Mouse (Mus musculus) spleen, postnatal 10 days (tissue): ENCODE data around the gene Ubr7.

Source experiments
- DNase-seq, 2 experiments: peaks; one replicate each; pipeline ENCODE4 v3.0.0; 2021 to 2022; ENCODE audit warnings: low spot score in 2 of 2

Ubr7 gene

GRCm38 (mm10) chr12:102757689-102758402 lies at the start of gene Ubr7, which contains the start of the genes Gm28051 and Gon7:
Ubr7 (plus strand) TSS chr12:102757967.
Gm28051 (minus strand) TSS chr12:102757765.
Gon7 (minus strand) TSS chr12:102757803.
- peak; percentile 89 to 97 for DNase-seq

GRCm38 (mm10) chr12:102708220-102708619 lies 49.5 kb upstream of the Ubr7 start:
- no peak for DNase-seq

DNA sequence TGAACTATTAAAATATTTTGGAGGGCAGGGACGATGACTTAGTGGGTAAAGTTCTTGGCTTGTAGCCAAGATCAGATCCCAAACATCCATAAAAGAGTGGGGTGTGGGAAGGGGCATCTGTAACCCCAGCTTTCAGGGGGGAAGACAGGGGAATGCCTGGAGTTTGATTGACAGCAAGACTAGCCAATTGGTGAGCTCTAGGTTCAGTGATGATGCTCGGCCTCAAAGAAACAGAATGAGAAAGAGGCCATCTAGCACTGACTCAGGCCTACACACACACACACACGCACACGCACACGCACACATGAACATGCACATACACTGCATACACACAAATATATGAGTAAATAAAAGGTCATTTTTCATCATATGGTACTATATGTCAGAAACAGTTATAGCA lies 47.9 kb upstream of the Ubr7 start:
- DNase-seq = no peak

DNA sequence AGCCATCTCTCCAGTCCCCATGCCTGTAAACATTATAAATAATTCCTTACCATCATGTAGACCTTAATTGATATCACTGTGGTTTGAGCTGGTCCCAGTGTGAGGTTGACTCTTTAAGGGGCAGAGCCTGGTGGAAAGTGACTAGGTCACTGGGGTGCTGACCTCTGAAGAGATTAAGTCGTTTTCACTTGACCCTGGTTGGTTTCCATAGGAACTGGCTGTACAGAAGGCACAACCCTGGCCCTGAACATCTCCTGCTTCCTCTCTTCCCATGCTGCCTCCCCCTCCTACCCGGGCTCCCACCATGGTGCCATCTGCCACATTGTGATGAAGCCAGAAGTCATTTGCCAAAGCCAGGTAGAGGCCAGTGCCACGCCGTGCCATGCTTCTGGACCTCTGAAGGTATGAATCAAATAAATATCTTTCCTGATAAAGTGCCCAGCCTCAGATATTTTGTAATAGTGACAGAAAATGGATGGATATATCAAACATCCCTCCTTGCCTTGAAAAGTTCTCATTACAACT lies 46.9 kb upstream of the Ubr7 start:
- DNase-seq = no peak

DNA sequence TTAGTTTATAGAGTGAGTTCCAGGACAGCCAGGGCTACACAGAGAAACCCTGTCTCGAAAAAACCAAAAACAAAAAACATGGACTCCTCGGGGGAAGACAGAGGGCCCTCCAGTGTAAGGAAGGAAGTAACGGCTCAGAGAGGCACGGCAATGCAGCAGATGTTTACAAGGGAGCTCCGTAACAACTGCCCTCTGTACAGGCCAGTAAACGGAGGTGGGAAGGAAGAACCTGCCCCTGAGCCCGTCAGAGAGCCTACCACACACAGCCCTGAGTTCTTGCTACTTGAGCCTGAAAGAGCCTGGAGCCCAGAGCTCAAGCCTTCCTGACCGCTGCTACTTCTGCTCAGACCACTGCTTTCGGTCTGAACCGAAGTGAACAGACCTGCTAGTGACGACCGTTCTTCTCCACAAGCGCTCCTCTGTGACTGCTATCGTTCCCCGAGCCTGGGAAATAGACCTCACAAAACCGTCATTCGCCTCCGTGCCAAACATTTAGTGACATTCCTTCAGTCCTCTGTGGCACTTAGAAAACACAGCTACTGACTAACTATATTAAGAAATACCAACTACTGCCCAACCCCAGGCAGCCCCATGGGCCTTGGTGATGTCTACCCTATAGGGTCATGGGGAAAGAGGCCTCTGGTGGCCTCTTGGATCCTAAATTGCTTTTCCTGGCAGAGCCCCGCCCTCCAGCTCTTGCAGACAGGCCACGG lies 44.5 kb upstream of the Ubr7 start:
- no peak for DNase-seq

DNA sequence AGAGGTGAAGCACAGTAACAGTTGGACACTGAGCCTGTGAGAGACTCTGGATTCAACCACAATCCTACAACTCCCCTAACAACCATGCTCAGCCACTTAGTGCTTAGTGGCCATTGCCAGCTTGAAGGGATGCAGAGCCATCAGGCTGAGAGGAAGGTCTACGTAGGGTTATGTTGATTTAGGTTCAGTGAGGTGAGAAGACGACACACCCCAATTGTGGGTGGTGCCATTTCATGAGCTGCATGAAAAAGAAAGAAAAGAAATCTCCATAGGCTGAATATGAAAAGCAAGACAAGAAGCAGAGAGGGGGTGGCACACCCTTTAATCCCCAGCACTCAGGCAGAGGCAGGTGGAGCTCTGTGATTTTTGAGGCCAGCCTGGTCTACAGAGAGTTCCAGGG lies 43.7 kb upstream of the Ubr7 start:
- DNase-seq = no peak

DNA sequence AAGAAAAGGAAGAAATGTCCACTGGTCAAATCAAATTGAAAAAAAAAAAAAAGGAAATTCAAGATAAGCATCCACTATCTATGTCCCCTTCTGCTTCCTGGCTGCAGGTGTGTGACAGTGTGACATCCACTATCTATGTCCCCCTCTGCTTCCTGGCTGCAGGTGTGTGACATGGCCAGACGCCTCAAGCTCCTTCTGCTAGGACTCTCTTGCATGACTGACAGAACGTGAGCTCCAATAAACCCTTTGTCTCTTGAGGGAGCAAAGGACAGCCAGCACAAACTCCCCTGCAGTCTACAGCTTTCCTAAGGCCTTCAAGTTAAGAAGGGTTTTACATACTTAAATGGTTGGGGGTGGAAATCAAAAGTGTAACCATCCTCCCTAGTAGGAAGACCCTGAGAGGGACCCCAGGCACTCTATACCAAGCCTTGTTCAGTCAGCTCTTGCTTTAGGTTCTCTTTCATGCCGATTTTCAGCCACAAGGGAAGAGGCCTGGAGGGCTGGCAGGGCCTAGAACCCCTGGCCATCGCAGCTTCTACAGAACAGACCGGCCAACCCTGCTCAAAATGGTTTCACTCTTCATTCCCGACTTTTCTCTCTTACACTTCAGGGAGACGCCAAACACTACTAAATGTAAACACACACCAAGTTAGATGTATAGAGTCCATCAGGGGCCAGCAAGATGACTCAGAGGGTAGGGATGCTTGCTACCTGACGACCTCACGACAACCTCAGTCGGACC lies 42.9 kb upstream of the Ubr7 start:
- no peak for DNase-seq

GRCm38 (mm10) chr12:102719552-102720315 lies 38.0 kb upstream of the Ubr7 start:
- peak in 1 of 2 experiments; percentile 57 for DNase-seq

- DNase-seq = no peak
Measured at GRCm38 (mm10) chr12:102722451-102722850, 35.3 kb upstream of the Ubr7 start.

DNA sequence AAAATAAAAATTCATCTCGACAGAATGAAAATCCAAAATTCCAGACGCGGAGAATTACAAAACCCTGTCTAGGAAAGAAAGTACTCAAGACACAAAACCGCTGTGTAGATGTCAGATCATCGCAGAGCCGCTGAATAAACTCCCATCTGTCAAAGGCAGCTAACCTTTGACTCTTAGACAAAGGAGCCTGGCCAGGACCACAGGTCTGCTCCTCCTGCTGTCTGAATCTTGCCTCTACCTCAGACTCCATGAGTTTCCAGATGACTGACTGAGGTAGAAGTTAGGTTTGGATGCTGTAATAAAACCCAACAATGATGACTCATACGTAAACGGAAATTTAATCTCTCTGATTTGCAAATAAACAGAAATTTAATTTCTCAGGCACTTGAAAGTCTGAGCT lies 34.8 kb upstream of the Ubr7 start:
- no peak for DNase-seq

DNA sequence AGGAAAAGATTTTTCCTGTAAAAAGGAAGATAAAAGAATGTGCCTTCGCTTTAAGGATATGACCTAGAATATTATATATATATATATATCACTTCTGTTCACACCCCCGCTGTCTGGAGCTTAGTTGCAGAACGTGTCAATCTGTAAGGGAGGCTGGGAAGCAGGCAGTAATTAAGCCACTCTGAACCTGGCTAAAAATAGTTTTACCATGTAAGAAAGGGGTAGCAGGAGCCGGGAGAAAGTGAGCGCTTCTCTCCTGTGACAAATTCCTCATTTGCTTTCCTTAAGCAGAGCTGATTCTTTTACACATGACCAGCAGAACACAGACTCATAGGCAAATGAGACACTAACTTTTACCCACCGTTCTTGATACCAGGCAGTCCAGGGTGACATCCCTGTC lies 33.9 kb upstream of the Ubr7 start:
- DNase-seq = no peak

DNA sequence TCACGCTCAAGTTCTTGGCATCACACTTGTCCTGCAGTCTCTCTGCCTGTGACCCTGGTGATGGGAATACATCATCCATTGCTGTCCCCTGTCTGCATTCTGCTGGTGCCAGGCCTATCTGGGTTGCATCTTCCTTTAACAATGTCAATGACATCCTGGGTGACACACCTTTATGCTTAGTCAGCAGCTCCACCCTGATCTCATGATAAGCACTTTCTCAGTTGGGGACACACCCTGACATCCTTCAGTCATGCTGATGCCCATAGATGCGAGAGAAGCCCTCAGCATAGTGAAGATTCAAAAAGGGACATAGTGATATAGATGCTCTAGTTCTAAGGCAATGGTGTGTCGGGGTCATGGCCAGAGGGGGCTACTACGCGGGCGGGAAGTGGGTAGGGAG lies 32.6 kb upstream of the Ubr7 start:
- DNase-seq = no peak

DNA sequence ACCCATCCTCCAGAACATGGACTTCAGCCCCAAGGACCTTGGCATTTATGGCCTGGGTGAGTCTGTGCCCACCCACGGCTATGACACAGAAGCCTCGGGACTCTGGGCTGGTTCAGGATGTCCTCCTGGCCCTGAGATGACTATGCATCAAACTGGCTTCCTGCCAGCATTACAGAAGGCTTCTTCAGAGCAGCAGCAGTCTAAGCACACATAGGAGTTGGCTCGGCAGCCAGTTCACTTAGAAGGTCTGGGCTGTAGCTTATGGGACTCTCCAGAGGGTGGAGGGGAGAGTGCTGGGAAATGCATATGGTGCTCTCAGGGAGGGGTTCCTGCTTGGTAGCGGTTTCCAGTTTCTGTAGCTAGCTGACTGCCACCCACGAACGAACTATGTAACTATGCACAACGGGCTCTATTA lies 32.0 kb upstream of the Ubr7 start:
- no peak for DNase-seq

DNA sequence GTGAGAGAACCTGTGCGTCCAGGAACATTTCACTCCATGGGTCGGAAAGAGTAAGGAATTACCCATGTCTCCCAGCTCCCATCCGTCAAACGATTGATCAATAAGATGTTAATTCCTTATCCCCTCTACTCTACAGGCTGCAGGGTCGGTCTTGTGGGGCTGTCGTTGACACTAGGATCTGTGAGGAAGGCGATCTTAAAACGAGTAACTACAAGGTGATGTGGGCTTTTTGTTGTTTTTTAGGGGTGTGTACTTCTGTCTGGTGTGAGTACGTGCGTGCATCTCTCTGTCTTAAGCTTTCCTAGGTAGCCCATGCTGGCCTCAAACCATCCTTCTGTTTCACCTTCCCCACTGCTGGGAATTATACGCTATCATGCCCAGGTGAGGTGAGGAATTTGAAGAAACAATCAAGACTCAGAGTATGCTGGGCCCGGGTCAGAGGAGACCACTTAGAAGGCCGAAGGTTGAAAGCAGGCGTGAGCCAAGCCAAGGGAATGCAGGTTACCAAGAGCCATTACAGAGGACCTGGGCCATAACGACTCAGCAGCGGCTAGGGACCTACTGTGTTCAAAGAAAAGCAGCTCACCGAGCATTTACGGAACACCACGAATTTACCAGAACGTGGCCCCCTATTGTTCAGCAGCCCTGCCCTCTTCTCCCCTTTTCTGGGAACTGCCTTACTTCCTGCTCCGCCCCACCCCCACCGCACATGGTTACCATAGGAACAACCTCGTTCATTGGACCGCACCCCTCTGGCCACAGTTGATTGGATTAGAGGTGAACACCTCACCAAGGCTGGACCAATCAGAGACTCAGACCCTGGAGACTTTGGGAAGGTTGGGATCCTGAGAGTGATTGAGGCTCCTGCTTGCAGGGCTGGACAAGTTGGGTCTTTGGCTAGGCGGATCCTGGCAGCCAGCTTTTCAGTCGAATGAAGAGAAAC lies 27.6 kb upstream of the Ubr7 start:
- peak in 1 of 2 experiments; percentile 64 for DNase-seq

DNA sequence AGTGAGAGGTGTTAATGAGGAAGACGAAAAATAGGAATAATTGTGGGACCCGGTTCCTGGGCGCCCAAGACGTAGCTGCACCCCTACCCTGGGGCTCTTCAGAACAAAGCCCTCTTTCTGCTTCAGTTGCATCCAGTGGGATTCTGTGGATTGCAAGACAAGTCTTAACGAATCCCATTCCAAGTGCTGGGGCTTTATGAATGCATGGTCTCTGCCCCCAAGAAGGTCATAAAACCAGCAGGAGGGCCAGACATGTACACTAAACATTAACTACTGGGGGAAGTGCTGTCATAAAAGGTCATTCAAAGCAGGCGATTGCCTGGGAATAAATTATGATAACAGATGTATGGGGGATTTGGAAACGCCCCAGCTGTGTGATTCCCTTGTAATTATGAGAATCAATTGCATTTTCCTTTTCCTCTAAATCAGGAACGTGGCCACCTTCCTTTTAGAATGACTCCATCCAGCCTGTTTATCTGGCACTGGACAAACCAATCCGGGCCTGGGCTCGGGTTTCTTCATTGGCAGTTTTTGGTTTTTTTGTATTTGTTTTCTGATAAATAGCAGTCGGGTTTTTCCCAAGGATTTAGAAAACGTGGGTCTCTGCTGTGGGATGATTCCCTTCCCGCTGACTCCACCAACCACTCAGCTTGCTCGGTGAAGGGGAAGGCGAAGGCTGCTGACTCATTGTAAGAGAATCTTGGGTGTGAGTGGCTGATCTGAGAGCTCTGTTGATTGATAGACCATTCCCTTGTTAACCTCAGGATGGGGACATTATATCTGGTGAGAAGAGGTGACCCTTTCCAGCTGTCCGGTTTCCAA lies 26.8 kb upstream of the Ubr7 start:
- no peak for DNase-seq

DNA sequence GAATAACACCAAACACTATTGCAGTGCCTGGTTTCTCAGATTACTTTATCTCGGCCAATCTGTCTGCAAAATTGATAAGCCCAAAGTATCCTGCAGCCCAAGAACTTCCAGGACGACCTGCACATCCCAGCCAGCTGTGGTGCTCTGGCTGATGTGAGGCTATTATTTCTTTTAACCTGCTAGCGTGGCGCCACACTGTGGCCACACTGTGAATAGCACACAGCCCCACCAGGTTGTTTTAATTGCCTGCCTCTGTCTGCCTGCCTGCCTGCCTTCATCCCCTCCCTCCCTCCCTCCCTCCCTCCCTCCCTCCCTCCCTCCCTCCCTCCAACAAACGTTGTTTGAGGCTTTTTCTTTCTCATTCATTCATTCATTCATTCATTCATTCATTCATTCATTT lies 24.4 kb upstream of the Ubr7 start:
- DNase-seq = peak; percentile 47 to 82

DNA sequence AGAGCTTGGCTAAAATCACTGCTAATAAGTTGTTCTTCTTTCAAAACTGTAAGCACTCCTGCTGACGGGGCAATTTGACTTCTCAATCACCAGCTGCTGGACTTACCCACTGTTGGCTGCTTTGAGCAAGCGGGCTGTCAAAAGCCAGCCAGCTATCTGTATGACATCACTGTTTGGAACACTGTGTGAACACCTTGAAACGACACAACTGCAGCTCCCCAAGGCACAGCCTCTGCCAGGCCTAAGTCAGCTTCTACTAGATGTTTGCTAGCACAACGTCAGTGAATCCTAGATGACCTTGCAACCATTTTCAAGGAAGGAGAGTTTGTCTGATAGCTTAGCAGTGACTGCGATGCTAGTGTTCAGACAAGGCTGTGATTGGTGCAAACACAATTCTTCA lies 18.7 kb upstream of the Ubr7 start:
- DNase-seq = no peak

DNA sequence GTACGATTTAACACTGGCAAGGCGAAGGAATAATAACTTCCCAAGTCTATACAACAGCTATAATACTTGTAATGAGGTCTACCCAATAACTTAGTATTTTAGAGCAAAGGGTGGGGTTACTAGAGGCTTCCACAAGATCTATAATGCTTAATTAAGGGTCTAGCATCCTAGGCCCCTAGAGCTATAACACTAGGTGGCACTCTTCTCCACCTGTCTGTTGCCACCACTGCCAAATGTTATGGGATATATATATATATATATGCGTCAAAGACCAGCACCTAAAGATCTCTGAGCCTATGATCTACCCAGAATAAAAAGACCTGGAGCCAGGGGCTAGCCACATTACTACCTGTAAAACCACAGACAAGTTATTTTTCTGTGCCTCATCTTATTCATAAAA lies 17.5 kb upstream of the Ubr7 start:
- no peak for DNase-seq

DNA sequence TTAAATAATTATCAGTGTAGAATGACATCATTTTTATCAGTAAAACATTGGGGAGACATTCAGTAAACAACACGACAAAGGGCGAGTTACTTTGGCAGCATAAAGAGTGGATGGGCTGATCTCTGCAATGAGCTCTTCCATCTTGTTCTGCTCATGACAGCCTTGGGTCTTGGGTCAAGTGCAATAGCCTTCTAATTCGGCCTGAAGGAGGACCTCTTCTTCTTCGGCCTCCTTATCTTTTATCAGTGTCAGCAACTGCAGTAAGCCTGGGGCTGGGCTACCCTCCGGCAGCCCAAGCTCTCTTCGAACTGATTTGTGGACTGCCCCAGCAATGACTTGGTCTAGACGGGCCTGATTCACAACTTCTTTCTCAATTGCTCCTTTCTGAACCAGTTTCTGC lies 15.7 kb upstream of the Ubr7 start:
- DNase-seq = no peak
